Comparison of ENCODE assay signal across 24 mouse cellular contexts in genomic region chr7:113408712-113409111, GRCm38 (mm10). TPM values are rescaled to one million over a fixed set of nuclear protein-coding genes. Genes with fewer than 3 reads are reported as not detected.
DNase-seq lines count a peak whose midpoint lies in the region; ATAC-seq and TF ChIP-seq lines count a peak whose summit lies in the region.
"Had no signal": no experiment of that assay in that cellular context is flagged by ENCODE, and none has a peak within 500 bp of the region (broad histone marks: within the 10 kb centered on the region; RNA-seq: fewer than 3 reads in every experiment).

No protein-coding gene starts in this region.

- no peaks in the 10 kb centered on the region for H3K4me1 ChIP-seq in kidney, embryonic 16.5 days (ENCODE audit: insufficient read depth, low read length)
- H3K4me1 ChIP-seq in E14TG2a.4 (replicated peaks; ENCODE audit: low read depth, low read length) (peaks cover 12% of the 10 kb centered on the region), G1E (ENCODE audit: insufficient read depth, low read depth, low read length) (peaks cover 20% of the 10 kb centered on the region)
- no peaks in the 10 kb centered on the region for H3K4me1 ChIP-seq in lung, postnatal 0 days (ENCODE audit: insufficient read depth, low read depth, low read length)
- H3K4me1 ChIP-seq: limb, embryonic 13.5 days; lung, embryonic 15.5 days had no signal

- H3K9ac ChIP-seq in kidney, embryonic 16.5 days (replicated peaks; ENCODE audit: low read length): no peak overlapping the region
- H3K9ac ChIP-seq in lung, postnatal 0 days (replicated peaks; ENCODE audit: low read depth): no peak overlapping the region
- H3K9ac ChIP-seq: limb, embryonic 13.5 days; lung, embryonic 15.5 days had no signal

- H3K36me3 ChIP-seq in kidney, embryonic 16.5 days (ENCODE audit: insufficient read depth, low read length): no peaks in the 10 kb centered on the region
- H3K36me3 ChIP-seq in E14TG2a.4 (ENCODE audit: insufficient read depth, low read length) (no peaks in the 10 kb centered on the region), G1E (replicated peaks) (no peaks in the 10 kb centered on the region)
- H3K36me3 ChIP-seq in lung, postnatal 0 days (ENCODE audit: insufficient read depth, low read length): no peaks in the 10 kb centered on the region
- H3K36me3 ChIP-seq: limb, embryonic 13.5 days; lung, embryonic 15.5 days had no signal

- TF ChIP-seq EP300 in lung, postnatal 0 days (IDR thresholded peaks at IDR 0.05): no peak

- H3K4me3 ChIP-seq in kidney, embryonic 16.5 days (ENCODE audit: low read length): no peak overlapping the region
- no peak overlapping the region for H3K4me3 ChIP-seq in E14TG2a.4 (replicated peaks; ENCODE audit: low read length)
- H3K4me3 ChIP-seq in G1E (ENCODE audit: low read depth, low read length): no peak overlapping the region
- H3K4me3 ChIP-seq in lung, postnatal 0 days (ENCODE audit: low read depth, low read length): no peak overlapping the region
- H3K4me3 ChIP-seq: limb, embryonic 13.5 days; lung, embryonic 15.5 days had no signal

- intact Hi-C loops in left cerebral cortex, postnatal 36 days (cut with DNase I): no loop called here

- DNase-seq in kidney, postnatal 36 days: peak; percentile 6 to 31
- no peak for DNase-seq in G1E (ENCODE audit: low spot score)
- DNase-seq in lung, postnatal 0 days (ENCODE audit: low spot score): no peak
- DNase-seq in thymus, postnatal 0 days (ENCODE audit: low spot score): no peak
- DNase-seq in left cerebral cortex, postnatal 36 days (ENCODE audit: low spot score in 2 of 2): no peak
- DNase-seq in T-cell, adult 2 months (ENCODE audit: low spot score): no peak
- DNase-seq: cerebellum, adult 9-10 months; embryo, embryonic 11 days; right cerebral cortex, adult 18-20 months; spleen, adult 18-20 months; thymus, postnatal 4 days had no signal

- 61% methylated on average over 5 of the region's 5 CpGs for WGBS in kidney, embryonic 16.5 days
- 48% methylated on average over 5 of the region's 5 CpGs for WGBS in lung, postnatal 0 days

- H3K4me2 ChIP-seq in kidney, embryonic 16.5 days (replicated peaks; ENCODE audit: low read depth, low read length): no peak overlapping the region
- H3K4me2 ChIP-seq in lung, postnatal 0 days (replicated peaks; ENCODE audit: low read depth, low read length): no peak overlapping the region
- H3K4me2 ChIP-seq: limb, embryonic 13.5 days; lung, embryonic 15.5 days; midbrain, embryonic 11.5 days had no signal

- no peaks in the 10 kb centered on the region for H3K27me3 ChIP-seq in kidney, embryonic 16.5 days (ENCODE audit: insufficient read depth, low read length)
- peaks cover 12% of the 10 kb centered on the region; the same call in 1 of the 2 replicates for H3K27me3 ChIP-seq in E14TG2a.4 (ENCODE audit: insufficient read depth, low read length)
- no peaks in the 10 kb centered on the region; the same call in 1 of the 2 replicates for H3K27me3 ChIP-seq in G1E (ENCODE audit: insufficient read depth, low read length)
- no peaks in the 10 kb centered on the region for H3K27me3 ChIP-seq in lung, postnatal 0 days (replicated peaks; ENCODE audit: insufficient read depth, low read length)
- H3K27me3 ChIP-seq: limb, embryonic 13.5 days; lung, embryonic 15.5 days had no signal

- H3K9me3 ChIP-seq in kidney, embryonic 16.5 days (ENCODE audit: low read length): no peaks in the 10 kb centered on the region
- H3K9me3 ChIP-seq in E14TG2a.4 (ENCODE audit: low read length) (no peaks in the 10 kb centered on the region), G1E (replicated peaks) (no peaks in the 10 kb centered on the region)
- H3K9me3 ChIP-seq in lung, postnatal 0 days (ENCODE audit: low read length): no peaks in the 10 kb centered on the region
- H3K9me3 ChIP-seq: limb, embryonic 13.5 days; lung, embryonic 15.5 days had no signal

- ATAC-seq in kidney, embryonic 16.5 days (ENCODE audit: low FRiP score, low TSS enrichment): no peak
- ATAC-seq in G1E (ENCODE audit: extremely low read depth, insufficient number of reproducible peaks, low FRiP score, poor library complexity, severe bottlenecking): no peak
- ATAC-seq in lung, postnatal 0 days: no peak
- ATAC-seq: forebrain, embryonic 14.5 days; inflammation-experienced regulatory T-cells, adult 6 months had no signal

- H3K27ac ChIP-seq in kidney, embryonic 16.5 days (ENCODE audit: low read length): no peak overlapping the region
- H3K27ac ChIP-seq in lung, postnatal 0 days (ENCODE audit: low read length): no peak overlapping the region
- H3K27ac ChIP-seq: limb, embryonic 13.5 days; lung, embryonic 15.5 days had no signal

- TF ChIP-seq CTCF in E14TG2a.4 (conservative IDR thresholded peaks at IDR 0.05; ENCODE audit: low read length) (peak; percentile 44), G1E (IDR thresholded peaks at IDR 0.05; ENCODE audit: low read depth, low read length) (peak; percentile 26; the same call in 1 of the 2 replicates)
- TF ChIP-seq CTCF in lung, postnatal 0 days (IDR thresholded peaks at IDR 0.05): peak; percentile 26

RNA-seq across cellular contexts. Expression of gene Pth, which starts 20.3 kb away (rescaled TPM):
- not detected in 2 replicates for polyA plus RNA-seq in kidney, embryonic 16.5 days (2015; fragmentation: Nextera tagmentation; extraction: Ambion mirVana)
- total RNA-seq in G1E (2014; fragmentation: Nextera tagmentation): not detected in 2 replicates
- total RNA-seq in G1E (2017): 0.33 TPM in 1 of 2 replicates, not detected in the other
- not detected in 2 replicates for polyA plus RNA-seq in G1E (2012)
- polyA plus RNA-seq in lung, postnatal 0 days (2015; fragmentation: Nextera tagmentation; extraction: Ambion mirVana): not detected in 2 replicates
- polyA plus RNA-seq in thymus, postnatal 0 days (2015; fragmentation: Nextera tagmentation; extraction: Ambion mirVana): 34.2 and 66.9 TPM in 2 replicates
- total RNA-seq in left cerebral cortex, postnatal 36 days (2021): not detected
- total RNA-seq: hematopoietic stem cell, adult 5-6 weeks; left cerebral cortex, adult 18-20 months had no signal
- polyA plus RNA-seq: forebrain, embryonic 14.5 days; gonadal fat pad, adult 2 months; heart, embryonic 14.5 days; inflammation-experienced regulatory T-cells, adult 6 months; large intestine, adult 2 months; limb, embryonic 13.5 days; midbrain, embryonic 11.5 days; neural tube, embryonic 14.5 days had no signal

RNA-seq across cellular contexts. Expression of gene Btbd10, which starts 39.5 kb away (rescaled TPM):
- polyA plus RNA-seq in kidney, embryonic 16.5 days (2015; fragmentation: Nextera tagmentation; extraction: Ambion mirVana): 25.5 and 25.6 TPM in 2 replicates
- 22.1 and 40.9 TPM in 2 replicates for total RNA-seq in G1E (2014; fragmentation: Nextera tagmentation)
- total RNA-seq in G1E (2017): 50.2 and 53.5 TPM in 2 replicates
- polyA plus RNA-seq in G1E (2012): 5.0 and 5.4 TPM in 2 replicates
- 20.6 and 20.8 TPM in 2 replicates for polyA plus RNA-seq in lung, postnatal 0 days (2015; fragmentation: Nextera tagmentation; extraction: Ambion mirVana)
- 22.7 and 22.9 TPM in 2 replicates for polyA plus RNA-seq in thymus, postnatal 0 days (2015; fragmentation: Nextera tagmentation; extraction: Ambion mirVana)
- total RNA-seq in left cerebral cortex, postnatal 36 days (2021): 100 to 1,000 TPM in 1 of 2 experiments, 10 to 100 TPM in 1; 92.2 to 100 TPM

Comparison
In these comparisons a context has a peak if more than half of its experiments do, and no peak if none do; other contexts are left out.
1. DNase-seq: peak in kidney, postnatal 36 days (2 of 2); none in G1E (single experiment), lung, postnatal 0 days (single experiment), thymus, postnatal 0 days (single experiment), left cerebral cortex, postnatal 36 days (0 of 2) and T-cell, adult 2 months (single experiment).
2. RNA of gene Pth, which starts 20.3 kb away (polyA plus RNA-seq): 34.2 to 66.9 TPM in thymus, postnatal 0 days; not detected in kidney, embryonic 16.5 days, not detected in G1E and not detected in lung, postnatal 0 days; every median in the first group is over 10 times any median in the second.
3. Peak in every context shown above with its lines, with median percentiles within 50 percentile points of each other: CTCF ChIP-seq.